29 mouse cellular contexts compared by ENCODE assay signal in the genomic region with DNA sequence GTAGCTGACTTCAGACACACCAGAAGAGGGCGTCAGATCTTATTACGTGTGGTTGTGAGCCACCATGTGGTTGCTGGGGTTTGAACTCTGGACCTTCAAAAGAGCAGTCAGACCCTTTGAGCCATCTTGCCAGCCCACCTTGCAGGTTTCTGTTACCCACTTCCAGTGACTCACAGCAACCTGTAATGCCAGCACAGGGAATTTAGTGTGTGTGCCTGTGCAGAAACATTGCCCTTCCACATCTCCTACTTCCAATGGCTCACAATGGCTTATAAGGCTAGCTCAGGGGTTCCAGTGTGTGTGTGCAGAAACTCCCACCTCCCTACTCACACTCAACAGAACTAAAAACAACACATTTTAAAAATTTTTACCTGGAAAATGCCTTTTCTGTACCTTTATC. TPM values are rescaled to one million over a fixed set of nuclear protein-coding genes. Genes with fewer than 3 reads are reported as not detected.
A peak's percentile ranks its signal among the peaks of the same experiment; 100 is the strongest.
DNase-seq lines count a peak whose midpoint lies in the region; TF ChIP-seq lines count a peak whose summit lies in the region.
"Had no signal": no experiment of that assay in that cellular context is flagged by ENCODE, and none has a peak within 500 bp of the region (broad histone marks: within the 10 kb centered on the region; RNA-seq: fewer than 3 reads in every experiment).

No protein-coding gene starts in this region.

- peak overlapping the region; percentile 37; the same call in 1 of the 2 replicates for H3K9ac ChIP-seq in ES-E14 (ENCODE audit: insufficient read depth, low read depth, low read length, poor library complexity, severe bottlenecking)
- H3K9ac ChIP-seq: embryonic facial prominence, embryonic 13.5 days; embryonic facial prominence, embryonic 15.5 days; forebrain, embryonic 13.5 days; forebrain, embryonic 15.5 days; forebrain, postnatal 0 days had no signal

- 98% methylated on average over 2 of the region's 2 CpGs for WGBS in forebrain, embryonic 10.5 days

- no peak for TF ChIP-seq CTCF in E14TG2a.4 (conservative IDR thresholded peaks at IDR 0.05; ENCODE audit: low read length)

- in situ Hi-C loops in ES-E14 (cut with MboI; ENCODE audit: low sequenced_read_pairs in 2 of 2, unreplicated experiment in 2 of 2) = no loop called here

- H3K4me1 ChIP-seq in E14TG2a.4 (replicated peaks; ENCODE audit: low read depth, low read length) = peaks cover 91% of the 10 kb centered on the region
- H3K4me1 ChIP-seq in ES-E14 (ENCODE audit: control insufficient read depth in 2 of 2, insufficient read depth in 2 of 2, low read length in 2 of 2, poor library complexity in 1 of 2) = peaks cover 13 to 18% of the 10 kb centered on the region in 2 experiments
- peaks cover 10% of the 10 kb centered on the region for H3K4me1 ChIP-seq in forebrain, embryonic 10.5 days
- H3K4me1 ChIP-seq: embryonic facial prominence, embryonic 15.5 days; forebrain, embryonic 13.5 days had no signal

- peaks cover 53% of the 10 kb centered on the region for H3K36me3 ChIP-seq in E14TG2a.4 (ENCODE audit: insufficient read depth, low read length)
- H3K36me3 ChIP-seq in ES-E14 (ENCODE audit: control insufficient read depth, insufficient read depth, low read length, poor library complexity, severe bottlenecking) = peaks cover 8% of the 10 kb centered on the region
- peaks cover 9% of the 10 kb centered on the region; the same call in 1 of the 2 replicates for H3K36me3 ChIP-seq in forebrain, embryonic 10.5 days (replicated peaks)
- H3K36me3 ChIP-seq: embryonic facial prominence, embryonic 13.5 days; embryonic facial prominence, embryonic 15.5 days; forebrain, embryonic 15.5 days had no signal

- H3K4me3 ChIP-seq in E14TG2a.4 (replicated peaks; ENCODE audit: low read length) (peak overlapping the region; percentile 32; the same call in 1 of the 2 replicates), ES-E14 (ENCODE audit: insufficient read depth in 1 of 2, low read depth in 1 of 2, low read length in 2 of 2, poor library complexity in 1 of 2, severe bottlenecking in 1 of 2) (no peak overlapping the region)
- H3K4me3 ChIP-seq in forebrain, embryonic 10.5 days = no peak overlapping the region
- H3K4me3 ChIP-seq: embryonic facial prominence, embryonic 13.5 days; embryonic facial prominence, embryonic 15.5 days; erythroblast, embryonic 14.5 days; forebrain, embryonic 13.5 days; forebrain, embryonic 15.5 days had no signal

- peak; percentile 54 for DNase-seq in 416B (ENCODE audit: low read depth)
- no peak for DNase-seq in ES-E14 (ENCODE audit: low read depth, low spot score)
- no peak for DNase-seq in ovary, postnatal 14 days (ENCODE audit: low spot score)
- DNase-seq in forebrain, embryonic 10.5 days (ENCODE audit: extremely low spot score, low spot score) = no peak
- DNase-seq: adrenal gland, adult 2 months; adrenal gland, postnatal 10 days; adrenal gland, postnatal 25 days; B cell, adult 2 months; cerebellum, adult 11 months; cerebellum, adult 18-20 months; cerebellum, adult 8-10 months; cerebellum, adult 9-11 months; cerebellum, postnatal 14 days; cerebellum, postnatal 36 days; embryo, embryonic 11 days; forebrain, postnatal 0 days had no signal

- H3K27me3 ChIP-seq in E14TG2a.4 (ENCODE audit: insufficient read depth, low read length) = no peaks in the 10 kb centered on the region
- 0 out of 2 replicates have a peak, but pooled peaks cover 6% of the 10 kb centered on the region for H3K27me3 ChIP-seq in forebrain, embryonic 10.5 days (ENCODE audit: poor library complexity, severe bottlenecking)
- H3K27me3 ChIP-seq: CH12.LX; forebrain, embryonic 13.5 days; forebrain, embryonic 15.5 days had no signal

- H3K9me3 ChIP-seq in E14TG2a.4 (ENCODE audit: low read length) = no peaks in the 10 kb centered on the region
- H3K9me3 ChIP-seq in ES-E14 (ENCODE audit: control insufficient read depth, insufficient read depth, low read depth, low read length) = no peaks in the 10 kb centered on the region
- H3K9me3 ChIP-seq in forebrain, embryonic 10.5 days = no peaks in the 10 kb centered on the region
- H3K9me3 ChIP-seq: embryonic facial prominence, embryonic 13.5 days; embryonic facial prominence, embryonic 15.5 days; forebrain, embryonic 13.5 days; forebrain, embryonic 15.5 days had no signal

- no peak overlapping the region; the same call in 1 of the 2 replicates for H3K27ac ChIP-seq in ES-E14 (ENCODE audit: insufficient read depth, low read depth, low read length, poor library complexity, severe bottlenecking)
- no peak overlapping the region for H3K27ac ChIP-seq in forebrain, embryonic 10.5 days
- H3K27ac ChIP-seq: embryonic facial prominence, embryonic 13.5 days; embryonic facial prominence, embryonic 15.5 days; forebrain, embryonic 13.5 days; forebrain, embryonic 15.5 days had no signal

TF ChIP-seq in ES-E14, 5 proteins besides CTCF, POLR2A, EP300 and RAD21:
- no peak for TF ChIP-seq MAFK (IDR thresholded peaks at IDR 0.05; ENCODE audit: insufficient read depth, low read depth, low read length)
- TF ChIP-seq ZC3H11A (IDR thresholded peaks at IDR 0.05; ENCODE audit: borderline replicate concordance, low read depth, low read length) = no peak
- no peak for TF ChIP-seq CHD2 (IDR thresholded peaks at IDR 0.05; ENCODE audit: low read depth, low read length)
- TF ChIP-seq ZNF384 (IDR thresholded peaks at IDR 0.05; ENCODE audit: low read depth, low read length) = no peak
- TF ChIP-seq HCFC1 (IDR thresholded peaks at IDR 0.05; ENCODE audit: borderline replicate concordance, insufficient read depth, low read length) = no peak

RNA-seq across cellular contexts. Expression of a gene that starts 10.5 kb away (rescaled TPM):
- 63.4 and 67.2 TPM in 2 replicates for total RNA-seq in ES-E14 (2012; rRNA removed)
- 11.3 and 12.2 TPM in 2 replicates for polyA plus RNA-seq in forebrain, embryonic 10.5 days (2016; fragmentation: Nextera tagmentation; extraction: Ambion mirVana)

RNA-seq across cellular contexts. Expression of a gene that starts 21.5 kb away (rescaled TPM):
- total RNA-seq in ES-E14 (2012; rRNA removed) = 6.7 and 8.4 TPM in 2 replicates
- 0.37 and 1.7 TPM in 2 replicates for polyA plus RNA-seq in forebrain, embryonic 10.5 days (2016; fragmentation: Nextera tagmentation; extraction: Ambion mirVana)
- total RNA-seq: forebrain, postnatal 0 days had no signal
- polyA plus RNA-seq: erythroblast, embryonic 14.5 days had no signal

RNA-seq across cellular contexts. Expression of a gene that starts 43.4 kb away (rescaled TPM):
- total RNA-seq in ES-E14 (2012; rRNA removed) = not detected in 2 replicates
- not detected in 2 replicates for polyA plus RNA-seq in forebrain, embryonic 10.5 days (2016; fragmentation: Nextera tagmentation; extraction: Ambion mirVana)
- total RNA-seq: adrenal gland, postnatal 10 days; adrenal gland, postnatal 25 days; CH12.LX; common myeloid progenitor, adult 5-6 weeks; forebrain, postnatal 0 days; MEL had no signal
- polyA plus RNA-seq: brain, embryonic 14.5 days; CD4-positive, CD25-positive, alpha-beta regulatory T cell, adult 4 months; embryonic facial prominence, embryonic 11.5 days; embryonic facial prominence, embryonic 13.5 days; embryonic facial prominence, embryonic 15.5 days; erythroblast, embryonic 14.5 days; forebrain, embryonic 11.5 days; forebrain, embryonic 13.5 days; forebrain, embryonic 15.5 days; forebrain, postnatal 0 days had no signal
